Mouse (Mus musculus) frontal cortex, postnatal 10 days (tissue): ENCODE results near the gene Plscr3.

ENCODE experiments used
- DNase-seq, 2 experiments: peaks; one replicate each; pipeline ENCODE4 v3.0.0; 2022; ENCODE audit warnings: low spot score in 2 of 2, mixed read lengths in 1 of 2

Gene Plscr3

DNA sequence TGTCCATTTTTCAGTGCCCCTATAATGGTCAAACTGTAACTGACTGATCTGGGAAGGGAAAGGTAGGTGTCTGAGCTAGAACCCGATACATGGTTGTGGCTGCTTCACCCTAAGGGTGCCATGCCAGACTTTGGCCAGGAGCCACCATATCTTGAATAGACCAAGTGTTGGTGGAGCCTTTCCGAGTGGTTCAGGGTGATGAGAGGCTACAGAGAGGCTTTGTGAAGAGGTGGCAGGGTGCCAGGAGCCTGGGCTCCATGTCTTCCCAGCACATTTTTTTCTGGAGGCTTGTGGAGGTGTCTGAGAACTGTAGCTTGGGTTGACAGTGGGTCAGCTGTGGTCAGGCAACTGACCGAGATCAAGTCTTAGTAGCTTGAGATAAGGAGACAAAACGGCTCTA lies 45.3 kb downstream of the Plscr3 start:
- DNase-seq, result no peak

DNA sequence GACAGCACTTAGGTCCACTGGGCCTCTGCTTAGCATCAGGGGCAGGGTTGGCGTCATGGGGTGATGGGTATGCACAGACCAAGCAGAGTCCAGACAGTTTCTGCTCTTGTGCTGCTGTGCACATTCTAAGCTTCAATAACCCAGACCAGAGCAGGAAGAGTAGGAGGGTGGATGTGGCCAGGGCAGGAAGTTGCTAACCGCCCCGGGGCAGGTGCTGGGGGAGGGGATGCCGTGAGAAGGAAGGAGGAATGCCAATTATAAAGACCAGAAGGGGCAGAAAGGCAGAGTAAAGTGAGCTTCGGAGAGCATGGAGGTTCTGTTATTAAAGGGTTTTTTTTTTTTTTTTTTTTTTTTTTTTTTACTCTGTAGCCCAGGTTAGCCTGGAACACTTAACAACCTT lies 48.5 kb downstream of the Plscr3 start:
- DNase-seq, result no peak

DNA sequence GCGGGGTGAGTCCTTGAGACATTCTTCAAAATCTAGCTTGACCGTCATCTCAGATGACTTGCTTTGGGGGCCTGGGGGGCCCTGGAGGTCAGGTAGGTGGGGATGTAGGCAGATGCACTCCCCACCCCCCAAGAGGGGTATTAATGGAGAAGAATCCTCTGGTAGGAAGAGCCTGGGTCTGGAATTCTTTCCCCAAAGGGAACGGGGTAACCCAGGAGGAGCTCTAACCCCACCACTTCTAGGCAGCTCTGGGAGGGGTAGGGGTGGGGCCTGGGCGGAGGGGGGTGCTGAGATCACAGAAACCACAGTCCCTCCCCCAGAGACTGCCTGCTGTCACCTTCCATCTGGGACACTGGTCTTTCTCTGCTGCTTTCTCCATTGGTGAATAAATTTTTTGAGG lies 49.1 kb downstream of the Plscr3 start, which contains the start of gene Acap1:
TSS of gene Acap1 (minus strand) at position 249 of the 400 bp plus-strand sequence.
- DNase-seq, result no peak

DNA sequence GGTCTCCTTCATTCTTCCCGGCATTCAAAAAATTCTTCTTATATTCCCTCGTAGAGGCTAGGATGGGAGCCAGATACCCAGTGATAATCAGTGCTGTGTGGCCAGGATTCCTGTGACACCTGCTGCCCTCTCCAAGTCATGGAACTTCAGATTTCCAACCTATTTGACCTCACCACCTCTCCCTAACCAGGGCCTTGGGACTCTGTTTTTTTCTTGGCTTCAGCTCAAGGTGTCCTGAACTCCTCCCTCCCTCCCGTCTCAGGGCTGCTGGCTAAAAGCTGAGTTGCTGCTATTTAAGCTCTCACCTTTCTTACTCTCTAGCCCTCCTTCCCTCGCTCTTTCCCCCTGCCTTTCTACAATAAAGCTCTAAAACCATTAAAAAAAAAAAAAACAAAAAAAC lies 53.7 kb downstream of the Plscr3 start:
- no peak for DNase-seq

DNA sequence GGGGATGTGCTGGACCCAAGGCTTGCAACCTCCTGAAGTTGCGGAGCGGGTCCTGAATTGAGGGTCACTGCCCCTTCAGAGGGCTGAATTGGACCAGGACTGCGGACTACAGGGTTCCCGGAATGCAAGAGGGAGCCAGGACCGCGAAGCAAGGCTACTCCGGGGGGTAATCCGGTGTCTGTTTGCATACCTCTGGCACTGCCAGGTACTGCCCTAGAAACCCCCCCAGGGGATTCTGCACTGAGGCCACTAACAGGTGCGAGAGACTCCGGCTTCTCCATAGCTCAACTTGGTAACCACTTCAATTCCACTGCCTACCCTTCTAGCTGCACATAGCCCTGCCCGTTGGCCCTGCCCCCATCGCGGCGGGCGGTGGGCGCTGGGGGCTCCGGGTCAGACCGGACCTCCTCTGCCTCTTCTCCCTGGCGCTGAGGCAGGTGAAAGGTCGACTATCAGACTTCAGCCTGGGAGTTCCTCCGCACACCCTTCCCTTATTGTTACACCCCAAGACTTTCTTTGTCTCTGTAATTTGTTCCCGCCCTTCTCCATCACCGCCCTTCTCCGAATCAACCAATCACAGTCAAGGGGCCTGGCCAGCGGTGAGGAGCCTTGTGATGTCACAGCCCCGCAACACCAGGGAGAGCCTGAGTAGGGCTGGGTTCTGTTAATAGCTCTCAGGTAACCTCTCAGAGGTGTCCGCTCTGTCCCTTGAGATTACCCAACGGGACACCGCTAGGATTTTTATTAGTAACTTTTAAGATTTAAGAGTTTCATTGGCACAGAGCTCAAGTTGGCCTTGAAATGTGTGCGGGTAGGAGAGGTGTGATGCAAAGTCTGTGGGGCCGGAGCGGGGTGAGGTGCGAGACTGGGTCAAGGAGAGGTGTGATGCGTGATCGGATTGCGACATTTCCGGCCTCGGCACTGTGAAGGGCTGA lies 54.6 kb downstream of the Plscr3 start, which contains the start of the genes 2810408A11Rik and Neurl4:
TSS of gene 2810408A11Rik (minus strand) at position 517 of the 935 bp plus-strand sequence.
TSS of gene Neurl4 (plus strand) at position 602 of the 935 bp plus-strand sequence.
- peak; percentile 86 to 88 for DNase-seq

DNA sequence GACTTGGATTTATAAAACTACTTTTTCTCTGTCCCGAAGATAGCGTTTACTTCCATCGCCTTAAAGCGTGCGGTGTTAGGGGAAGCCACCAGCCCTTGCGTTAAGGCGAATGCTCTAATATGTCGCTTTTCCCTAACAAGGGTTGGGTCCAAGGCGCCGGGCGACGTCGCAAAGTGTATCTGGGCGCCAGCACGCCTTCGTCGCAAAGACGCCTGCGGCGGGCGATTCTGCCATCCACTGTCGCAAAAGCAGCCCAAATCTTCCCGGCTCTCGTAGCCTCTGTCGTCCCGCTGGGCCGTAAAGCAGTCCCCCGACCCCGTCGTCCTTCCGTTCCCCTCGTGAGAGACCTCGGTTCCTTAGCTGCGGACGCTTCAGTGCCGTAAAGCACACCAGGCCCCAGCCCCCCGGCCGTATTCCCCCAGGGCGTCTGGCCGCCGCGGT lies 55.2 kb downstream of the Plscr3 start:
- peak; percentile 97 to 98 for DNase-seq
